Mouse (Mus musculus) v-Abl transformed pro-B cells (cell line): Measurements from ENCODE around the gene Prrc2b.

Experiments used
- in situ Hi-C, 2 experiments: fragments of 400-800 bp; cut with MboI; formaldehyde crosslinking; loops; one replicate each; pipeline ENCODE4 v1.15.1; 2025; ENCODE audit not compliant: unreplicated experiment in 2 of 2

Gene Prrc2b

DNA sequence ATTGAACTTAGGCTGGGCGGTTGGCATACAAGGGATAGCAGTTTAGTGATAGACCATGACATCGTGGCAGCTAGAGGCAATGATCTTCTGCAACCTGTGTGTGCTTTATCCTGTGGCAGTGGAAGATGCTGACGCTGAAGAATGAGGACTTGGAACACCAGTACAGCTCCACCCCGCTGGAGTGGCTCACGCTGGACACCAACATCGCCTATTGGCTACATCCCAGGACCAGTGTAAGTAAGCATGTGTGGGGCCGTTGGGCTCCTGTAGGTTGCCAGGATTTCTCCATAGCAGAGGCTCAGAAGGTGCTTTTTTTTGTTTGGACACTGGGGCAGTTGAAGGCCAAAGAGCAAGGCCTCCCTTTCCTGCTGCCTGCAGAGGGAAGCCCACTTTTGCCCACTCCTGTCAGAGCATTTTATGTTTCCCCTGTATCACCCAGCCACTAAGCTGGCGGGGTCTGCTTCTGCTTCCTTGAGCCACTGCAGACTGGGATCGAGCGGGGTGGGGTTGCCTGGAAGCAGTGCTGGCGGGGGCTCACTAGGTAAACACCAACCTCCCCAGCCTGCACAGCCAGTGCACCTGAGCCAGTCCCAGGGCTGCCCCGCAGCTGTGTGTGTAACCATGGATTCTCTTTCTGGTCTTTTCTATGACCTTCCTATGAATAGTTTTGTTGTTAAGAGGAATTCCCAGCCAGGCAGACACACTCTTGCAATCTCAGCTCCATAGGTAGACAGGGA lies 101.1 kb downstream of the Prrc2b start:
- in situ Hi-C loops, result no loop called here

DNA sequence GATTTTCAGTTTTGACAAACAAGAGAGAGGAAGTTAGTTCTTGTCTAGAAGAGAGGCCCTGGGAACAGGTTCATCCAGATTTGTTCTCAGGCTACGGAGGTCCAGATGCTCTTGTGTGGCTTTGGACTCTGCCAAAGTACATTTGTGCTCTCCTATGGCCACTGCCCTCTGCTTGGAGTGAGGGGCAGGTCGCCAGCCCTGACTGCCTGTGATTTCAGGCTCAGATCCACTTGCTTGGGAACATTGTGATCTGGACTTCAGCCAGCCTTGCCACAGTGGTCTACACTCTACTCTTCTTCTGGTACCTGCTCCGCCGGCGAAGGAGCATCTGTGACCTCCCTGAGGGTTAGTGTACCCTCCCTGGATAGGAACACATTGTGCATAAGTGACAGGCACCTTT lies 101.8 kb downstream of the Prrc2b start:
- in situ Hi-C loops, result no loop called here

DNA sequence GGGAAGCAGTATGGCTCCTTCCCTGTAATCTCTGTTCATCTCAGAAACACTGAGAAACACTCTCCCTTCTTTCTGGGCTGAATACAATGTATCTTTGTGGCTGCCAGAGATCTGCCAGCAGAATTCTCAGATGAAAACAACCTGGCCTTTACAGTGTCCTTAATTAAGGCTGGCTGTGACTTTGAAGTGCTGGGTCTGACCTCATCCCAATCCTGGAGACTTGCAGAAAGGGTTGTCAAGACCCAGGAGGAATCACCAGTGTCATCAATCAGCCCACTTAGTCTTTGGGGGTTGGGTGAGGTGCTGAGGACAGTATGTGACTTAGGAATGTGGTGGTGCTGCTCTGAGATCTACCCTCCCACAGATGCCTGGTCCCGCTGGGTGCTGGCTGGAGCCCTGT lies 102.5 kb downstream of the Prrc2b start:
- in situ Hi-C loops, result no loop called here

DNA sequence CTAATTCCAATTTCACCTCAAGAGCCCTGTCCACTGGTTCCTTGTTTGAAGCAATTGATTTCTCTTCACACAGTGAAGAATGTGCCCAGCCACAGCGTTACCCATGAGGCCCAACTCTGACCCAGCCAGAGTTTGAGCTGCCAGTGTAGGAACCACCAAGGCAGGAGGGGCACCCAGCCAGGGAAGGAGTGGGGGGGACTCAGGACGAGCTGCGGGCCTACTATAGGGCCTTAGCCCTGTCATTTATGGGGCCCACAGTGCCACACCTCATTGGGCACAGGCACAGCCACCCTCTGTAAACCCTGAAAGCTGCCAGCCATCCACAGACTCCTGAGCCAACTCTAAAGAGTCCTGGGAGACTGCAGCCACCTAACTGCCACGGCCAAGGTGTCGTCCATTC lies 103.7 kb downstream of the Prrc2b start:
- in situ Hi-C loops, result no loop called here

DNA sequence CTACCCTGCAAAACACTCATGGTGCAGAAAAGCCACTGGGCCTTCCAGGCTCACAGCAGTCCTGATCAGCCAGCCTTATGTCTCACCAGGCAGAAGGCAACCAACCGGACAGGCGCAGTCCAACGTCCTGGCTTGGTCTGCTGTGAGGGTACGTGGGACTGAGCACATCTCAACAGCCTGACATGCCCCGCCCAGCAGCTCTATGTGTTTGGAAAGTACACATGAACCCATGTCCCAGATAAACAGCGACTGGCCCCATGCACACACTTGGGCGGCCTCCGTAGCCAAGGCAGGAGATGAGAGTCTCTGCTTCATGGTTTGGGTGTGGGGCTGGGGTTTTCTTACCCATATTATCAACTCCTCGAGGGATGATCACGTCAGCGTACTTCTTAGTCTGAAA lies 105.4 kb downstream of the Prrc2b start:
- in situ Hi-C loops, result no loop called here

DNA sequence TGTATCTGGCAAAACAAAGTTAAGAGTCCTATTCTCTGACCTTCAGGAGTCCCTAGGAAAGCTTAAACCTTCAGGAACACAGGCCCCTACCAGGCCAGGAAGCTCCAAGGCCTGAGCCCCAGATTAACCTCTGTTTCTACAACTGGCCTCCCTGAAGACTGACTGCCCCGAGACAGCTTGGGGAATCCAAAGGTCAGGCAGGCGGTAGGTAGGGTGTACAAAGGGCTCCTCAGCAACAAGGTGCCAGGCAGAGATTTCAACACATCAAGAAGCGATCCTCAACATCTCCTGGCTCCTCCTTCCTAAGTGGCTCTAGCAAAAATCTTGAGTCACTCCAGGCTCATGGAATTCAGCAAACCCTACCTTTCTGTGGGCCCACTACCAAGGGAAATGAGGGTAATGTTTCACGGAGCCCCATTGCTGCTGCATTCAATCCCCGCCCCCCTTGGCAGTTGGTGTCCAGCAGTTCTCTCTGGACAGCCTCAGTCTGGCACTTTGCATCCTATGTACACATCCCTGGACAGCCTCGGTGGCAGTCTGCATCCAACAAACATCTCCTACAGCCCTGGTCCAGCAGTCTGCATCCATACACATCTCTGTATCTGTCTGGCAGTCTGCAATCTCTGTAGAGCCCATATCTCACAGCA lies 108.1 kb downstream of the Prrc2b start:
- in situ Hi-C loops, result no loop called here

DNA sequence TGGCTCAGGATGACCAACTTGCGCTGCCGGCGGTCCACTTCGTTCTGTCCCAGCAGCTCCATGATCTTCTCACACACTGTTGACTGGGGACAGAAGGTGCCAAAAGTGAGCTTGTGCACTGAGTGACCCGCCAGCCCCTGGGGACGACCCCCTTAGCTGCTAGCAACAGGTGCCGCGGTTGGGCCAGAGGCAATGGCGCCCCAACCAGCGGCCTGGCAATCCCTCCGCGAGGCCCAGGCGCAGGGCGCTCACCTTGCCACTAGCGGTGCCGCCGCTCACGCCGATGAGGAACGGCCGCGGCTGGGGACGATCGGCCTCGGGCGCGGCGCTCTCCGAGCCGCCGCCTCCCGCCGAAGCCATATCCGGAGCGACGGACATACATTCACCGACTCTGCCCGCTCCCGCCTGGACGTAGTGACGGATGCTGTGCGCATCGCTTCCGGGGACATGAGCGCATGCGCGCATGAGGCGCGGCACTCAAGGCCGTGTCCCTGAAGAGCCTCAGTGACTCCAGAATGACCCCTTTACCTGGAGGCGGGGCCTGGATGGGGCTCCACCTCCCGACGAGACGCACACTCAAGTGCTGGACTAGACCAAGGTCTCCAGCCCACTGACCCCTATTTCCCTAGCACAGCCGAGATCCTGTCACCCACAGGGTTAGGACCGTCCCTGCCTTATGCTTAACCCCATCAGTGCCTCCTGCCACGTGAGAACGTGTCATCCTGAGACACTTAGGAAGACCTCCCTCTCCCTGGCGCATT lies 109.0 kb downstream of the Prrc2b start, which contains the start of gene Uck1:
Uck1 (minus strand) TSS at position 503 of the 761 bp plus-strand sequence.
- in situ Hi-C loops, result no loop called here

DNA sequence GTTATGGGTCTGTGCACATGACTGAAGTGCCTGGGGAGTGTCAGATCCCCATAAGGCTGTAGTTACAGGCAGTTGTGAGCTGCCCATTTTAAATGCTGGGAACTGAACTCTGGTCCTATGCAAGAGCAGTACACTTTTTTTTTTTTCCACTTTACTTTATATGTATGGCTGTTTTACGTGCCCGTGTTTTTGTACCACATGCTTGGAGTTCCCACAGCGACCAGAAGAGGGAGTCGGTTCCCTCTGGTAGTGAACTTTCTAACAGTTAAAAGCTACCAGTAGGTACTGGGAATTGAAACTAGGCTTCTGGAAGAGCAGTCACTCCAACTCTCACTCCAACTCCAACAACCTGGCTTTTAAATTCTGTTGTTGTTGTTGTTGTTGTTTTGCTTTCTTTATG lies 109.8 kb downstream of the Prrc2b start:
- in situ Hi-C loops, result no loop called here

DNA sequence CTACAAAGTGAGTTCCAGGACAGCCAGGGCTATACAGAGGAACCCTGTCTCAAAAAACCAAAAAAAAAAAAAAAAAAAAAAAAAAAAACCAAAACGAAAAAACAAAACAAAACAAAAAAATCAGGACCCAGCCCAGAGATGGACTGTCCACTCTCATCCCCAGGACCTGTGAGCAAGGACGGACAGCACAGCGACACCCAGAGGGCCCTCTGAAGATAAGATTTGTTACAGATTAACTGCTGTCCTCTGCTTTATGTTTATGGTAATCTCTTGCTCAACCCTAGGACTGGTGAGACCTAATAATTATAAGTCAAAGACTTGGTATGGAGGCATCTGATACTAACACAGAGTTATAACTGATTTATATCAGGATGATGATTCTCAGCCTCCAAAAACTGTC lies 124.9 kb downstream of the Prrc2b start:
- in situ Hi-C loops, result no loop called here

DNA sequence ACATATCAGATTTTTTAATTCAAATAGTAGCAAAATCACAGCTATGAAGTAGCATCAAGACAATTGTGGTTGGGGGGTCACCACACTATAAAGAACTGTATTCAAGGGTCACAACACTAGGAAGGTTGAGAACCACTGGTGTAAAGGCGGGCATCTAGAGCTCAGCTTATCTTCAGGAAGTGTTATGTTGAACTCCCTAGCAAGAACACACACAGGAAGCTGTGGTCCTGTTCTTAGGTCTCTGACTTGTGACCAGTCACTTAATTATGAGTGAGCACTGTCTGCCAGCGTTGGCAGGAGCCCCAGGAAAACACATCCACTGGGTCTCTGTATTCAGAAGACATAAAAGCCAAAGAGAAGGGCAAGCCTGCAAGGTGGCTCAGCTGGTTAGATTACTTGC lies 131.4 kb downstream of the Prrc2b start:
- in situ Hi-C loops, result loop anchor here in 1 of 2 experiments (5.0 kb wide), 2 partner anchors 145 to 310 kb away; partner anchors contain the start of gene Nup214

DNA sequence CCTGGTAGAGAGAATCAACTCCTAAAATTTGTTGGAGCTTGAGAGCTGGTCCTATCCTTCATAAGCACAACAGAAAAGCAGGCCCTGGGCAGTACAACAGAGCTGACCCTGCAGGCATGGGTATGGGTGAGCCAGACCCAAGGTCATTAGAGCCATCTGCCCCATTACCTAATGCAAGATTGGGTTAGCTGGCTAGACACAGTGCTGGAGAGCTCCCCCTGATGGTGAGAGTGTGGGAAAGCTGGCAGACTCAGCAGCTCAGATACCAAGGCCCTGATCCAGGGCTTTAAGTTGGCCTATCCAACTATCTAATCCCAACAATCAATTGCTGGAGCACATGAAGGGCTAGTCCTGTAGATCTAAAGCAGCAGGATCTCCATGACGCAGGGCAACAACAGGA lies 131.8 kb downstream of the Prrc2b start:
- in situ Hi-C loops, result loop anchor here in 1 of 2 experiments (5.0 kb wide), 2 partner anchors 145 to 310 kb away; partner anchors contain the start of gene Nup214

DNA sequence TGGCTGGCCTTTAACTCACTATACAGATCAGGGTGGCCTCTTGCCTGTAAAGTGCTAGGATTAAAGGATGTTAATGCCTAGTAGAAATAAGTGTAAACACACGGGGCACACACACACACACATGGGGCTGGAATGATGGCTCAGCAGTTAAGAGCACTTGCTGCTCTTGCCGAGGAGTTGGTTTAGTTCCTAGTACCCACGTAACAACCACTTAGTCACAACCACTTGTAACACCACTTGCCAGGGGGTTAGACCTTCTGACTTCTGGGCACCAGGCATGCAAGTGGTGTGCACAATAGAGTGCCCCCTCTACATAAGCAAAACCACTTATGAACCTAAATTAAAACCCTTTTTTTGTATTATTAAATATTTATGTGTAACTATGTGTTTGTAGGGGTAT lies 133.1 kb downstream of the Prrc2b start:
- in situ Hi-C loops, result loop anchor here in 1 of 2 experiments (5.0 kb wide), 2 partner anchors 147 to 312 kb away; partner anchors contain the start of gene Nup214
